Mouse (Mus musculus) adrenal gland, postnatal 36 days (tissue): ENCODE results near the gene Maml3. TPM values are rescaled to one million over a fixed set of nuclear protein-coding genes. Genes with fewer than 3 reads are reported as not detected.

Experiments
- DNase-seq, 2 experiments: peaks; one replicate each; pipeline ENCODE4 v3.0.0; 2021; ENCODE audit warnings: mixed read lengths in 1 of 2
- total RNA-seq, 2 experiments: library from RNA; stranded (reverse); gene quantifications; 2 replicates each; pipeline ENCODE4 v1.2.3; 2021

Maml3 gene
- total RNA-seq, 2 experiments from 2014 or later: 7.6 to 9.9 TPM

DNA sequence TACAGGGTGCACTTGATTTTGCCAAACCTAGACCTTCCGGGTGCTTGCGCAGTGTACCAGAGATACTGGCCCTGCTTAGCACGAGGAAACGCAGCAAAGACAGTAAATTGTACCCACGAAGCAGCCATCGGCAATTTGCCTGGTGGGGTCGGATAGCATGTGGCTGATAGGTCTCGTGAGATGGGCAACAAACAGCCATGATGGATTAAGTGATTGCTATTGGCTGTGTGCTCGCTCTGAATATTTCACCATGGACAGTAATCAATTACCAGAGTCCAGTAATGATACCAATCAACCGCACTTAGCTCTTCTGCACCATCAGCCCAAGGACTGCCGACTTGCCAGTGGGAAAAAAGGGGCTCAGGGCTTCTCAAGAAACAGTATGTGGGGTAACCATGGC, 150.9 kb downstream of the Maml3 start:
- DNase-seq: no peak

- no peak for DNase-seq
Measured at GRCm38 (mm10) chr3:51952728-51953623, 151.9 kb downstream of the Maml3 start.

GRCm38 (mm10) chr3:51952267-51952666, 152.6 kb downstream of the Maml3 start:
- no peak for DNase-seq

DNA sequence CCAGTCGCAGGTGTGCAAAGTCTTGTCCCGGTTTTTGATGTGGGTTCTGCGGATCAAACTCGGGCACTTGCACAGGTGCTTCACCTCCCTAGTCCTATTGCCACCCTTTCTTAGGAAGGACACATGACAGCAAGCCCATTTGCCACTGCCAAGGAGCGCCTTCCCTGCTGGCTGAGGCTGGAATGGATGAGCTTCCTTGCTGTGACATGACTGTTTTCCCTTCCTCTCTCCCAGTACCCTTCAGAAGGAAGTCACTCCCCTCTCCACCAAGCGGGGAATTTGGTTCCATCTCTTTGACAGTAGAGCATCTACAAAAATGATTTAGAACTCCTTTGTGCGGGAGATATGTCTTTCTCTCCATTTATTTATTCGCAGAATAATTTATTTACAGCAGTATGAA, 155.2 kb downstream of the Maml3 start:
- no peak for DNase-seq

GRCm38 (mm10) chr3:51947168-51947567, 157.7 kb downstream of the Maml3 start:
- no peak for DNase-seq

DNA sequence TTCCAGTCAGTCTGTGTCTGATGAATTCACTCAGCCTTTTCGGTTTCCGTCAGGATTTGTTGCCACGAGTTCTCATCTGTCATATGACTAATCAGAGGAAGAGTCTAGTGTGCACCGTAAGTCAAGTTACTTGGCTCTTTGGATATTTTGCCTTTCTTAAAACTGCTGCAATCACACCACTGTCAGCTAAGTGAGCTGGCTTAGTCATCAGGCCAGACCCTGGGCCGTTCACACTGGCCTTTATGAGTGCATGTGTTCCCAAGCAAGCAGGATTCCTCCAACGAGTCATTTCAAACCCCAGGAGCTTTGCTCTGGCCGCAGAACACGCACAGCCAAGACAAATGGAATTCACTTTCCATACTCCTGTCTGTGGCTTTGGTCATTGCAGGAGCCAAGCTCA, 161.2 kb downstream of the Maml3 start:
- DNase-seq: peak; percentile 44 to 65

- no peak for DNase-seq
Measured at GRCm38 (mm10) chr3:51941781-51942180, 163.1 kb downstream of the Maml3 start.

GRCm38 (mm10) chr3:51939864-51940263, 165.0 kb downstream of the Maml3 start:
- no peak for DNase-seq

DNA sequence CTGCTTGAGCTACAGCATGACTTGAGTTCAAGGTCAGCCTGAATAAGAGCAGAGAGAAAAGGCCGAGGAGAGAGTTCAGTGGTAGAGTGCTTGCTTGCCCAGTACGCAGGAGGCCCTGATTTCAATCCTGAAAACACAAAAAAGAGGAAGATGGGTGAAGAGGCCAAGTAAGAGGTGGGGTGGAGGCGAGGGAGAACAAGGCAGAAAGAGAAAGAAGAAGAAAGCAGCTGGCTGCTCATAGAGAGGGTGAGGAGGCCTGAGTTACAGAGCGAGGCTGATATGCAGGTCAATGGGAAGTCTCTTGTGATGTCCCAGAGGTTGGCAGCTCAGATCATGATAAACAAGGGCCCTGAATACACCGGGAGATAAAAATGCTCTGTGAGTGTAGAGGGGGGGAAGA, 165.8 kb downstream of the Maml3 start:
- DNase-seq: no peak

- peak; percentile 48 to 55 for DNase-seq
Measured at GRCm38 (mm10) chr3:51937176-51937575, 167.7 kb downstream of the Maml3 start.

DNA sequence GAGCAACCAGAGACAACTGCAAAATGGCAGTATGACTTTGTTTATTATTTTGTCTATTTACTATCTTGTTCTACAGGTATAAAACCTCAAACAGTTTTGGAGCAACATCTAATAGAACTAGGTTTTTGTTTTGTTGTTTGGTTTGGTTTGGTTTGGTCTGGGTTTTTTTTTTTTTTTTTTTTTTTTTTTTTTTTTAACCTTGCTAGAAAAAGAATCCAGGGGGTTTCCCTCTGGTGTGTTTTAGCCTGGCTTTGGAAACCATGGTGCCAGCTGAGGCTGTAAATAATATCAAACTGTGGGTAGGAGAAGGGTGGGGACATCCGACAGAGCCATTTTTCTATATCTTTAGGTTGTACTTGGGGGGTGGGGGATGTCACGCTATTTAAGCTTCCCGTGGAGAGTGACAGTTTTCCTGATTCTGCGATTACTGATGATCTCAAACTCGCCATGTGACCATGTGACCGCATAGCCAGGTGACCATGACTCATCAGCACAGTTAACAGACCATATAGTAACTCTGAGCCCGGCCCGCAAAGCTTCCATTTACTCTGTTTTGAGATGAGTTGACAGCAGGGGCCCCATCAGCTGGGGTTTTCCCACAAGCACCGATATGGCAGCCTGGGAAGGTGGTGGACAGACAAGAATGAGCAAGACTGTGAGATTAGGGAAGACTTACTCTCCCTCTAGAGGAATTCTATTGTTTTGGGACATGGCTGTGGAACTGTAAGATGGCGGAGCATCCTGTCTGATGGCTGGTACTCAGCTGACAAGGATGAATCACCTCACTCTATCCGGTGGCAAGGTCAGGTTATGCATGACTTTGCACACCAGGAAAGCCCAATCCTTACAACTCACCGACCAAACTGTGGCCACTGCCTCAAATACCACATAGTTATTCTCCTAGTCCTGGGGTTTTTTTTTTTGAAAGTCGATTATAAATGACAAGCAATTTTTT, 170.1 kb downstream of the Maml3 start:
- no peak for DNase-seq

DNA sequence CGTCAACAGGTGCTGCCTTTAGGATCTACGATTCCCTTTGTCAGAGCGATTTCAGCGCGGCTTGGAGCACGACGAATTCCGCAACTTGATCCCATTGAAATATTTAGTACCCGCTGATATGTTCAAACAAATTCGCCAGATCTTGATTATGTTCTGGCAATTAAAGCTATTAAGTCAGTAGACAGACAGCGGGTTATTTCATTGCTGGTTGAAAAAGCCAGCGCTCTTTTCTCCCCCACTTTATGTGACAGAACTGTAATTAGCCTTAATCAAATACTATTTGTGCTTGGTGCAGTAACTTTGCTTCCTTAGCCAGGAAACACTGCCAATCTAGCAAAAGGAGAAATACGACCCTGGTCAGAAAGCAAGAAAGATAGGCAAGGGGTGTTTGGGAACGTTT, 176.7 kb downstream of the Maml3 start:
- DNase-seq: no peak

- DNase-seq: no peak
Measured at GRCm38 (mm10) chr3:51927591-51927990, 177.3 kb downstream of the Maml3 start.

GRCm38 (mm10) chr3:51927043-51927442, 177.8 kb downstream of the Maml3 start:
- DNase-seq: peak; percentile 71 to 74

DNA sequence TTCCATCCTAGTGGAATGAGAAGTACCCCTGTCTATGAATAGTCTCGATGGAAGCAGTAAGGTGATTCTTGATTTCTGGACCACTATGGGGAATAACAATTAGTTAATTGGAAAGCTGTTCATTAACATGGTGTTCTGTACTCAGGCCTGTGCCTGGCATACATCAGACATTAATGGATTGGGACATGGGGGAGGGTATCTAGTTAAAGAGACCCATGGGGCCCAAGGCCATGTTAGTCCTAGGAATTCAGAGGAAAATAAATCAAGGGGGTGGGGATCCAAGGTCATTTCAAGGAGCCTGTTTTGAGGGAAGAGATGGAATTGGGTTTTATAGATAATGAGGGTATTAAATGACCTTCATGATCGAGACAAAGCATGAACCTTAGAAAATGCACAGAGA, 179.1 kb downstream of the Maml3 start:
- no peak for DNase-seq

DNA sequence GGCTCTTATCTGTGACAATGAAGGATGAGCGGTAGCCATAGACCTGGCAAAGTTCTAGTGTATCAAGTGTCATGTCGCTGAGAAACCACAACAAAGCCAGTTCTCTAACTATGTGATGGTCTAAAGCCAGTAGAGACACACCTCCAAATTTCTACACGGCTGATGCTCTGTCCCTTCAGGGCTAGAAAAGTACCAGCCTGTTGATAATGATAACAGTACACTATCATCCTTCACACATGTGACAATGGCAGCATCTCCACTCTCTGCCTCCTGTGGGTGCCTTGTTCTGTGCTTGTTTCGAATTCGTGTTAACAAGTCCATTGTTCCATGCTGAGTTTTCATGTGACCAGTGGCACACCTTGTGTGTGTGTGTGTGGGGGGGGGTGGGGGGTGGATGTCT, 180.2 kb downstream of the Maml3 start:
- no peak for DNase-seq

DNA sequence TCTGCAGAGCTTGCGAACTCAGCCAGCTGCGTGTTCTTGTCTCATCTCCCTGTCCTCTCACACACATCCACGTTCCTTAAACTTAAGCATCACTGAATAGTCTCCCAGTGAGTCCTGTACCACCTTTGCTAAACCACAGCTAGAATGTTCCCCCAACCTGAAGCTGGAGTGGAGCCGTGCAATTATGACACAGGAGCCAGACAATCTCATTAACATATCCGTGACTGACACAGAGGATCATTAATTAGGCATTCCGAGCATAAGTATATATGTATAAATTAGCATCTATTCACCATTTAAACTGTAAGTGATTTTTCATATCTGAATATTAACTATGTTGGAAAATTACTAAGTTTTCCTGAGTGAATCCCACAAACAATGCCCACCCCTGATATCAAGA, 181.1 kb downstream of the Maml3 start:
- no peak for DNase-seq

DNA sequence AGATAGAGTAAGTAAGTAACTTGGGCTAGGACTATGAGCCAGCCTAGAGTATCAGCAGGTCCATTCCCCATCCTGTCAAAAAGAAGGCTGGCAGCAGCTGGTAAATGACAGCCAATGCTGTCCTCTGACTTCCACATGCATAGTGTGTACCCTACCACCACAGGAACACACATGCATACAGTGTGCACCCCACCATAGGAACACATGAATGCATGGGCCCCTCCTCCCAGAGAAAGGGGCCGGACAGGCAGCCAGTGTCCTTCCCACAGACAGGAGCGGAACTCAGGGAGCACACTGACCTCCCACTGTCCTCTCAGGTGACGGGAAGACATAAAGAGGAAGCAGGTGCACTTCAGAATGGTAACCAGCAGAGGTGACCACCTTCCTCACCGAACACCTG, 188.0 kb downstream of the Maml3 start:
- DNase-seq: no peak

- peak; percentile 28 to 29 for DNase-seq
Measured at GRCm38 (mm10) chr3:51916060-51916870, 188.6 kb downstream of the Maml3 start.

DNA sequence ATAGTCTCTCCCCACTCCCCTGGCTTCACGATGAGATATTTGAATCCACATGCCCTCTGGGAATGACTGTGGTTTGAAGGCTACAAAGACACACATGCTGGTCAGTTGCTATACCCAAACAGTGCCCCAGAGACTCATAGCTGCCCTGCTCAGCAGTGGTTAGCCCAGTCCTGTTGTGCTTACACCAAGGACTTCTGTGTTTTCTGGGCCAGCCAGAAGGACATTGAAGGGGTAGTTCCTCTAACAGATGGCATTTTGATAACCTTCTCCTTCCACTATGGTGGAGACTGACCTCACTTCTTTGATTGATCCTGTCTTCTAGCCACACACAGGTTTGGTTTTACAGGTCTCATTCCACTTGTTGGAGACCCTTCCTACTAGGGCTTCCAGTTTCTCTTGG, 189.5 kb downstream of the Maml3 start:
- DNase-seq: no peak

DNA sequence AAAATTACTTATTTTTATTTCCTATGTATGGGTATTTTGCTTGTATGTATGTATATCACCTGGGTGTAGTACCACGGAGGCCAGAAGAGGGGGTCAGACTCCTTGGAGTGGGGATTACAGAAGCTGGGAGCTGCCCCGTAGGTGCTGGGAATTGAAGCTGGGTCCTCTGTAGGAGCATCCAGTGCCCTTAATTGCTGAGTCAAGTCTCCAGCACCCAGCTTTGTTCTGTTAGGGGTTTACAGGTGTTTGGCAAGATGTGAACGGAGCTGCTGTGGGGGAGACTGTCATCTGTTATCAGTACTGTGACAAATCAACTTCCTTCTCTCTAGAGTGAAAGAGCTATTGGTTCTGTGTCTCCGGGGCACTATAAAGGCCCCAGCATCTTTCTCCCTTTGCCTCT, 190.0 kb downstream of the Maml3 start:
- no peak for DNase-seq

DNA sequence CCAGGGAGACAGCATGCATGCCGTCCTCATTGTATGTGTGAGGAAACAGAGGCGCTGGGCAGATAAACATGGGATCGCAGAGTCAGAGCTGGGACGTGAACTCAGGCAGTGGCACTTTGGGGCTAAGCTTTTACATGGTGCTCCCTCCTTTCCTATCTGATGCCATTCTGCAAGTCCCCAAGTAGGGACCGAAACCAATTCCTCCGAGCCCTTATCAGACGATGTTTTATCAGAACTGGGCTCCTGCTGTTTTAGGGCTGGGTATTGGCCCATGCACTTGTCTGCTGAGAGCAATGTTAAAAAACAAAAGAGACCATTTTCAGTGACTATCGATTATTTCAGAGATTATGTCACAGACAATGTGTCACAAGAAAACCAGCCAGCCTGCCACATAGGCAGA, 191.4 kb downstream of the Maml3 start:
- no peak for DNase-seq
